Mouse (Mus musculus) gonadal fat pad, adult 2 months (tissue): ENCODE data around the gene Mapk14. TPM values are rescaled to one million over a fixed set of nuclear protein-coding genes. Genes with fewer than 3 reads are reported as not detected.

Experiments used
- DNase-seq: peaks from one replicate; pipeline ENCODE4 v3.0.0-alpha.2; 2012; ENCODE audit warnings: low read depth
- polyA plus RNA-seq: library from polyadenylated mRNA; depleted of rRNA; stranded (reverse); fragments of >200 nt; gene quantifications from 2 replicates; pipeline ENCODE4 v1.2.3, GENCODE M21; 2012; rRNA removed

Gene Mapk14
- polyA plus RNA-seq, 1 experiment, result 73.3 TPM

DNA sequence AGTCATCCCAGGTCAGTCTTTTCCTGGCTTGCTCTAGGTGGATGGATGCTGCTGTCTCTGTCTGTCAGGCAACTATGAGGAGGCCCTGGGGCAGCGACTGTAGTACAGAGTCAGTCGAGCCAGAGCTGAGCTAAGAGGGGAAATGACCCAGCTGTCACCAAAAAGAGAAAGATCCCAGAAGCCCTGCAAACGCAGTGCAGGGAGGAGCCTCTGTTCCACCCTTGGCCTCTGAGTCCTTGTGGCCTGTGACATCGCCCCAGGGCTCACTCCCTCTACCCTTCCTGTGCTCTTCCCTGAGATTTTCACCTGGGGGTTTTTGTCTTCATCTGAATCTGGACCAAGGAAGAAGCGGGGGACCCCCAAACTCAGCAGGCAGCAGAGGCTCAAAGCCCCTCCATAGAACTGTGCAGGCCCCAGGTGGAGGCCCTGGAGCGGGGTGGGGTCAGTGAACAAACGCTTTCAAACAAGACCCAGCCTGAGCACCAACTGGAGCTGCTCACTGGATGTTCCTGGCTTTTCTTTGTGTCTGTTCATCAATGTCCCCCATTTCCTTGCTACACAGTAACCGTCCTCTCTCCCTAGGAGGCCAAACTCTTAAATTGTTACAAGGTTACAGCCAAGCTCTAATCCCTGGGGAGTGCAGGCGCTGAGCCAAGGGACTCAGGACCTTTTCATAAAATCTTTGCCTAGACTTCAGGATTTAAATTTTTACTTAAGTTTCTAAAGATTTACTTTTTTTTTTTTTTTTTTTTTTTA is 90.3 kb downstream of the Mapk14 start:
- no peak for DNase-seq

DNA sequence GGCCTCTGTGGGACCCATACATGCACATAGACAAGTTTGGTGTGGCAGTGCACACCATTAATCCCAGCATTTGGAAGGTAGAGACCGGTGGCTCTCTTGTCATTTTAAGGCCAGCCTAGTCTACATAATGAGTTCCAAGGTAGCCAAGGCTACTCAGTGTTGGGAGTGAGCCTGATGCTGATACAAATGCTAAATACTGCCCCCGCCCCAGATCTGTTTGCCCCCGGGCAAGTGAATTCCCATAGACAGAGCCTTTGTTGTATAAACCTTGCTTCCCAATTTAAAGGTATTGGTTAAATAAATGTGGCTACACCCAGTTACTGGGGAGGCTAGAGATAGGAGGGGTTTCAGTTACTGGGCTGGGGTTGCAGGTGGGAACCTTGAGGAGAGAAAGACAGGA is 93.9 kb downstream of the Mapk14 start:
- DNase-seq, result no peak

DNA sequence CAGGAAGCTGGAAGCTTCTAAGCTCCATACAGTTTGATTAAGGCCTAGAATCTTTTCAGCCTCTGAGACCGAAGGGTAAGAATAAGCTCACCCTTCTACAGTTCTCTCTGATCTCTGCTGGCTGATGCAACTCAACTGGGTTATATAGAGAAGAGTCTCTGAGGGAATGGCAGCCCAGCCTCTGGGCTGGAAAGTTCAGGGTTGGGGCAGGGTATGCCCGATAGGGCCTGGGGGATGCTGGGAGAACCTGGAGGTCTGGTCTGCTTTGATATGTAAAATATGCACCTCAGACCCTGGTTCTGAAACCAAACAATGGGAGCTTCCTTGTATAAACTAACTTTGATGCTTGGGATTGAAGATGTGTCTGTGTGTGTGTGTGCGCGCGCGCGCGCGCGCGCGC is 96.4 kb downstream of the Mapk14 start:
- DNase-seq, result no peak

DNA sequence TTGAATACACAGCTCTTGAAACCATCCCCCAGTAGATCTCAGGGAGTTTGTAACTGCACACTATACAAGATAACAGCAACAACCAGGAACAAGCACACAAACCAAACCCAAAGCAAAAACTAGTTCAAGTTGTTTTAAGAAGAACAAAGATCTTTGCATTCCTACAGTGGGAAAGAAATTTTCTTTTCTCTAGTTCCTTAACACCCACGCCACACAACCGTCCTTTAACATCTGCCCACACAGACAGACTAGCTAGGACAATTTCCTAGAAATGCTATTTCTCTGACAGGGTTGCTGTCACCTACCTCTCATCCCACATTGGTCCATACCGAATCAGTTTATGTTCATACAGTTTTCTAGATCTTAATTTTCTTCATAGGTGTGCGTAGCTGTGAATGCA is 105.9 kb downstream of the Mapk14 start:
- DNase-seq, result no peak

Other genes starting within 250 kb of the Mapk14 start
- 133 and 182 TPM in 2 replicates for gene Fkbp5, start 173.8 kb upstream of the Mapk14 start, polyA plus RNA-seq
- 2.2 and 2.4 TPM in 2 replicates for gene Armc12, start 160.5 kb upstream of the Mapk14 start, polyA plus RNA-seq
- 1,738 and 2,096 TPM in 2 replicates for gene Clpsl2, start 141.9 kb upstream of the Mapk14 start, polyA plus RNA-seq
- gene Clps, start 130.6 kb upstream of the Mapk14 start, polyA plus RNA-seq, result 1.7 and 8.1 TPM in 2 replicates
- not detected in 2 replicates for gene Lhfpl5, start 115.7 kb upstream of the Mapk14 start, polyA plus RNA-seq
- 20.4 and 22.5 TPM in 2 replicates for gene Srpk1, start 68.6 kb upstream of the Mapk14 start, polyA plus RNA-seq
- 2.3 and 3.0 TPM in 2 replicates for gene Slc26a8, start 1.1 kb upstream of the Mapk14 start, polyA plus RNA-seq
- gene AC170998.1, start 34.8 kb downstream of the Mapk14 start, polyA plus RNA-seq, result 0.50 and 0.57 TPM in 2 replicates
- gene Mapk13, start 78.0 kb downstream of the Mapk14 start, polyA plus RNA-seq, result 24.3 and 30.1 TPM in 2 replicates
- 33.6 and 35.5 TPM in 2 replicates for gene Brpf3, start 109.8 kb downstream of the Mapk14 start, polyA plus RNA-seq
- 1.7 and 1.8 TPM in 2 replicates for gene Pnpla1, start 167.1 kb downstream of the Mapk14 start, polyA plus RNA-seq
- 0.28 and 0.30 TPM in 2 replicates for gene 4930539E08Rik, start 224.0 kb downstream of the Mapk14 start, polyA plus RNA-seq